Comparison of ENCODE assay signal across 21 mouse cellular contexts in genomic region chr6:124427289-124427688, GRCm38 (mm10). TPM values are rescaled to one million over a fixed set of nuclear protein-coding genes. Genes with fewer than 3 reads are reported as not detected.
DNase-seq lines count a peak whose midpoint lies in the region; TF ChIP-seq lines count a peak whose summit lies in the region.
"Had no signal": no experiment of that assay in that cellular context is flagged by ENCODE, and none has a peak within 500 bp of the region (broad histone marks: within the 10 kb centered on the region; RNA-seq: fewer than 3 reads in every experiment).

No protein-coding gene starts in this region.

- H3K27ac ChIP-seq in gastrocnemius, adult 2 months = peak overlapping the region; percentile 68
- H3K27ac ChIP-seq in cortical plate, adult 2 months (ENCODE audit: insufficient read depth, low read length) = peak overlapping the region; percentile 6; the same call in 1 of the 2 replicates
- H3K27ac ChIP-seq: forebrain, embryonic 10.5 days; hindbrain, embryonic 15.5 days; limb, embryonic 12.5 days; macrophage; midbrain, embryonic 15.5 days; neural tube, embryonic 13.5 days had no signal

- TF ChIP-seq POLR2A in cortical plate, adult 2 months (IDR thresholded peaks at IDR 0.05; ENCODE audit: extremely low read depth, insufficient read depth, low read length) = no peak

- intact Hi-C loops in gastrocnemius, adult 2 months (cut with DNase I) = no loop called here

- TF ChIP-seq CTCF in gastrocnemius, adult 2 months (IDR thresholded peaks at IDR 0.05) = no peak
- no peak for TF ChIP-seq CTCF in cortical plate, adult 2 months (IDR thresholded peaks at IDR 0.05; ENCODE audit: extremely low read depth, insufficient read depth, low read length)

- no peak overlapping the region; the same call in 1 of the 2 replicates for H3K4me3 ChIP-seq in gastrocnemius, adult 2 months
- H3K4me3 ChIP-seq in cortical plate, adult 2 months (ENCODE audit: insufficient read depth, low read length) = no peak overlapping the region
- H3K4me3 ChIP-seq: forebrain, embryonic 10.5 days; hindbrain, embryonic 15.5 days; limb, embryonic 12.5 days; midbrain, embryonic 15.5 days; neural tube, embryonic 13.5 days had no signal

- peaks cover 8% of the 10 kb centered on the region for H3K4me1 ChIP-seq in cortical plate, adult 2 months (ENCODE audit: control insufficient read depth, insufficient read depth, low read length)
- H3K4me1 ChIP-seq: limb, embryonic 12.5 days had no signal

- no peak for DNase-seq in gastrocnemius, adult 2 months
- no peak for DNase-seq in gastrocnemius, adult 8-10 months (ENCODE audit: low spot score in 2 of 2)
- peak; percentile 49 to 54 for DNase-seq in left cerebral cortex, adult 9 months (ENCODE audit: low spot score in 2 of 2)
- no peak for DNase-seq in left cerebral cortex, adult 18-20 months (ENCODE audit: low spot score in 2 of 2)
- peak; percentile 90 for DNase-seq in telencephalon, adult 2 months (ENCODE audit: low read depth, low spot score)
- no peak for DNase-seq in cerebellum, postnatal 4 days (ENCODE audit: low spot score in 2 of 2)
- DNase-seq: B cell, adult 2 months; cerebellum, adult 8-10 months; gastrocnemius, postnatal 36 days; kidney, adult 2 months; kidney, postnatal 10 days; liver, postnatal 0 days; spleen, adult 18-20 months; thymus, postnatal 14 days had no signal

RNA-seq across cellular contexts. Expression of gene Pex5, which starts 12.4 kb away (rescaled TPM):
- total RNA-seq in gastrocnemius, adult 2 months (2021) = 10 to 100 TPM; 19.8 to 25.2 TPM
- 10 to 100 TPM; 21.4 to 24.9 (median 22.9) TPM for total RNA-seq in gastrocnemius, adult 8-10 months (2022)
- 10 to 100 TPM; 60.7 to 70.5 TPM for total RNA-seq in left cerebral cortex, adult 18-20 months (2021)
- 53.7 and 60.7 TPM in 2 replicates for polyA plus RNA-seq in cortical plate, adult 2 months (2012; rRNA removed)

RNA-seq across cellular contexts. Expression of gene Clstn3, which starts 37.3 kb away (rescaled TPM):
- under 1 TPM; 0.36 to 0.64 TPM for total RNA-seq in gastrocnemius, adult 2 months (2021)
- 1 to 10 TPM in 1 of 4 experiments, under 1 TPM in 3; 0.27 to 1.2 (median 0.48) TPM for total RNA-seq in gastrocnemius, adult 8-10 months (2022)
- 100 to 1,000 TPM; 358 to 362 TPM for total RNA-seq in left cerebral cortex, adult 18-20 months (2021)
- polyA plus RNA-seq in cortical plate, adult 2 months (2012; rRNA removed) = 280 TPM in 2 replicates

Comparison
In these comparisons a context has a peak if more than half of its experiments do, and no peak if none do; other contexts are left out.
1. DNase-seq: peak in left cerebral cortex, adult 9 months (2 of 2) and telencephalon, adult 2 months (single experiment); none in gastrocnemius, adult 2 months (single experiment), gastrocnemius, adult 8-10 months (0 of 2), left cerebral cortex, adult 18-20 months (0 of 2) and cerebellum, postnatal 4 days (0 of 2).
2. RNA of gene Clstn3, which starts 37.3 kb away (total RNA-seq): 358 to 362 TPM in left cerebral cortex, adult 18-20 months; 0.36 to 0.64 TPM in gastrocnemius, adult 2 months and 0.27 to 1.2 TPM in gastrocnemius, adult 8-10 months; every median in the first group is over 100 times any median in the second.